Mouse (Mus musculus): ENCODE measurements at regions not wholly inside any gene's neighbourhood (a gene's known extent, or its start where the extent isn't known, plus 50 kb on each side); places are given as distances from the start of the nearest gene placed in this dataset.

GRCm38 (mm10) chr7:37366006-37366405 lies 407.4 kb downstream of the Zfp536 start:
- H3K27me3 ChIP-seq (ENCODE audit: control insufficient read depth, insufficient read depth, low read length): no peaks in the 10 kb centered on the region
- no peak overlapping the region for H3K9ac ChIP-seq (ENCODE audit: low read depth, low read length)
- 28% methylated on average over 19 of the region's 19 CpGs for WGBS
- H3K4me3 ChIP-seq (ENCODE audit: insufficient read depth, low read depth, low read length): no peak overlapping the region
- no peak overlapping the region for H3K27ac ChIP-seq (replicated peaks; ENCODE audit: insufficient read depth, low read depth, low read length)
- no peak for TF ChIP-seq POLR2A (IDR thresholded peaks at IDR 0.05; ENCODE audit: extremely low read depth, insufficient read depth, low read length)
- TF ChIP-seq CTCF (IDR thresholded peaks at IDR 0.05; ENCODE audit: low read depth, low read length): no peak
- H3K79me2 ChIP-seq (ENCODE audit: control insufficient read depth, insufficient read depth, low read length): no peaks in the 10 kb centered on the region
- peak; percentile 12 for DNase-seq (ENCODE audit: extremely low read depth, low read depth, low spot score)
- H3K36me3 ChIP-seq (ENCODE audit: control insufficient read depth, insufficient read depth, low read length): no peaks in the 10 kb centered on the region
- no peaks in the 10 kb centered on the region for H3K4me1 ChIP-seq (ENCODE audit: control insufficient read depth, insufficient read depth, low read length)

GRCm38 (mm10) chr7:37369698-37370097 lies 403.7 kb downstream of the Zfp536 start:
- Histone ChIP-seq H3K4me3 (ENCODE audit: insufficient read depth, low read depth, low read length) (no peak overlapping the region), H3K4me1 (ENCODE audit: control insufficient read depth, insufficient read depth, low read length) (no peaks in the 10 kb centered on the region), H3K27me3 (ENCODE audit: control insufficient read depth, insufficient read depth, low read length) (no peaks in the 10 kb centered on the region), H3K79me2 (ENCODE audit: control insufficient read depth, insufficient read depth, low read length) (no peaks in the 10 kb centered on the region), H3K27ac (replicated peaks; ENCODE audit: insufficient read depth, low read depth, low read length) (no peak overlapping the region), H3K36me3 (ENCODE audit: control insufficient read depth, insufficient read depth, low read length) (no peaks in the 10 kb centered on the region), H3K9ac (ENCODE audit: low read depth, low read length) (no peak overlapping the region)
- peak; percentile 31; the same call in 1 of the 2 replicates for TF ChIP-seq CTCF (IDR thresholded peaks at IDR 0.05; ENCODE audit: low read depth, low read length)
- TF ChIP-seq POLR2A (IDR thresholded peaks at IDR 0.05; ENCODE audit: extremely low read depth, insufficient read depth, low read length): no peak
- DNase-seq (ENCODE audit: extremely low read depth, low read depth, low spot score): no peak
- 62% methylated on average over 4 of the region's 4 CpGs for WGBS

GRCm38 (mm10) chr7:37373864-37374263 lies 399.6 kb downstream of the Zfp536 start:
- 8% methylated on average over 11 of the region's 11 CpGs for WGBS
- no peak overlapping the region for H3K9ac ChIP-seq (ENCODE audit: low read depth, low read length)
- H3K79me2 ChIP-seq (ENCODE audit: control insufficient read depth, insufficient read depth, low read length): no peaks in the 10 kb centered on the region
- H3K4me3 ChIP-seq (ENCODE audit: insufficient read depth, low read depth, low read length): no peak overlapping the region
- no peaks in the 10 kb centered on the region for H3K4me1 ChIP-seq (ENCODE audit: control insufficient read depth, insufficient read depth, low read length)
- H3K27ac ChIP-seq (replicated peaks; ENCODE audit: insufficient read depth, low read depth, low read length): no peak overlapping the region
- TF ChIP-seq CTCF (IDR thresholded peaks at IDR 0.05; ENCODE audit: low read depth, low read length) (peak; percentile 93), POLR2A (IDR thresholded peaks at IDR 0.05; ENCODE audit: extremely low read depth, insufficient read depth, low read length) (no peak)
- no peaks in the 10 kb centered on the region; the same call in 1 of the 2 replicates for H3K27me3 ChIP-seq (ENCODE audit: control insufficient read depth, insufficient read depth, low read length)
- H3K36me3 ChIP-seq (ENCODE audit: control insufficient read depth, insufficient read depth, low read length): no peaks in the 10 kb centered on the region
- peak; percentile 37 for DNase-seq (ENCODE audit: extremely low read depth, low read depth, low spot score)

GRCm38 (mm10) chr7:37375044-37375443 lies 398.4 kb downstream of the Zfp536 start:
- Histone ChIP-seq H3K4me3 (ENCODE audit: insufficient read depth, low read depth, low read length) (no peak overlapping the region), H3K36me3 (ENCODE audit: control insufficient read depth, insufficient read depth, low read length) (no peaks in the 10 kb centered on the region), H3K9ac (ENCODE audit: low read depth, low read length) (no peak overlapping the region), H3K4me1 (ENCODE audit: control insufficient read depth, insufficient read depth, low read length) (no peaks in the 10 kb centered on the region), H3K27me3 (ENCODE audit: control insufficient read depth, insufficient read depth, low read length) (no peaks in the 10 kb centered on the region; the same call in 1 of the 2 replicates), H3K79me2 (ENCODE audit: control insufficient read depth, insufficient read depth, low read length) (no peaks in the 10 kb centered on the region), H3K27ac (replicated peaks; ENCODE audit: insufficient read depth, low read depth, low read length) (no peak overlapping the region)
- WGBS: 70% methylated on average over 9 of the region's 9 CpGs
- DNase-seq (ENCODE audit: extremely low read depth, low read depth, low spot score): no peak
- TF ChIP-seq POLR2A (IDR thresholded peaks at IDR 0.05; ENCODE audit: extremely low read depth, insufficient read depth, low read length) (no peak), CTCF (IDR thresholded peaks at IDR 0.05; ENCODE audit: low read depth, low read length) (no peak)

- Histone ChIP-seq H3K27me3 (ENCODE audit: control insufficient read depth, insufficient read depth, low read length) (no peaks in the 10 kb centered on the region; the same call in 1 of the 2 replicates), H3K27ac (replicated peaks; ENCODE audit: insufficient read depth, low read depth, low read length) (no peak overlapping the region), H3K36me3 (ENCODE audit: control insufficient read depth, insufficient read depth, low read length) (no peaks in the 10 kb centered on the region), H3K9ac (ENCODE audit: low read depth, low read length) (no peak overlapping the region), H3K4me3 (ENCODE audit: insufficient read depth, low read depth, low read length) (no peak overlapping the region), H3K4me1 (ENCODE audit: control insufficient read depth, insufficient read depth, low read length) (no peaks in the 10 kb centered on the region), H3K79me2 (ENCODE audit: control insufficient read depth, insufficient read depth, low read length) (no peaks in the 10 kb centered on the region)
- 65% methylated on average over 11 of the region's 11 CpGs for WGBS
- DNase-seq (ENCODE audit: extremely low read depth, low read depth, low spot score): no peak
- TF ChIP-seq CTCF (IDR thresholded peaks at IDR 0.05; ENCODE audit: low read depth, low read length) (no peak), POLR2A (IDR thresholded peaks at IDR 0.05; ENCODE audit: extremely low read depth, insufficient read depth, low read length) (no peak)
Measured at GRCm38 (mm10) chr7:37375591-37375990, 397.9 kb downstream of the Zfp536 start.

- Histone ChIP-seq H3K79me2 (ENCODE audit: control insufficient read depth, insufficient read depth, low read length) (no peaks in the 10 kb centered on the region), H3K36me3 (ENCODE audit: control insufficient read depth, insufficient read depth, low read length) (no peaks in the 10 kb centered on the region), H3K9ac (ENCODE audit: low read depth, low read length) (no peak overlapping the region), H3K27me3 (ENCODE audit: control insufficient read depth, insufficient read depth, low read length) (no peaks in the 10 kb centered on the region; the same call in 1 of the 2 replicates), H3K4me1 (ENCODE audit: control insufficient read depth, insufficient read depth, low read length) (no peaks in the 10 kb centered on the region), H3K4me3 (ENCODE audit: insufficient read depth, low read depth, low read length) (no peak overlapping the region), H3K27ac (replicated peaks; ENCODE audit: insufficient read depth, low read depth, low read length) (no peak overlapping the region)
- DNase-seq (ENCODE audit: extremely low read depth, low read depth, low spot score): no peak
- TF ChIP-seq CTCF (IDR thresholded peaks at IDR 0.05; ENCODE audit: low read depth, low read length) (no peak), POLR2A (IDR thresholded peaks at IDR 0.05; ENCODE audit: extremely low read depth, insufficient read depth, low read length) (no peak)
- 34% methylated on average over 6 of the region's 6 CpGs for WGBS
Measured at GRCm38 (mm10) chr7:37376207-37376606, 397.2 kb downstream of the Zfp536 start.

Data from liver, adult 2 months (tissue).